Mouse (Mus musculus) liver, postnatal 0 days (tissue): ENCODE data around the gene Krt39.

Source experiments
- CTCF ChIP-seq: sonication (generic); IDR thresholded peaks from 2 replicates; pipeline ENCODE4 v1.5.1; 2016; ENCODE audit warnings: antibody characterized with exemption, low read depth
- EP300 ChIP-seq: IDR thresholded peaks from 2 replicates; pipeline ENCODE4 v1.6.1; 2016; ENCODE audit warnings: antibody characterized with exemption, low read depth, mild to moderate bottlenecking

DNA sequence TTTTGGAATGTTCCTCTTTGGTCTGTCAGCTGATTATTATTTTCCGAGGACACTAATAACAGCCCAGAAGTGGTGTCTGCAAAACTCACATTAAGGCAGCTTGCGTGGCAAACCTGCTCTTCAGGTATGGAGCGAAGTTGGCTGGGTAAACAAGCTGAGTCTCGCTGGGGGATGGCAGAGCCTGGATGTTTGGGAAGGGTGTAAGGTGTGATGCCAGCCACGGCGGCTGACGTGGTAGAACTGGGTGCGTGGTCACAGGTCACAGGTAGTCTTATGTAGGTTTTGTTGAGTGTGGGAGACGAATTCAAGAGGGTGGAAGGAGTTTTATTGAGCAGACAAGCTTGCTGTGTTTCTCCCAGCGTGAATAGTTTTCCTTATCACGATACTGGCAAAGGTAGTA, 52.6 kb downstream of the Krt39 start:
- no peak for TF ChIP-seq EP300
- TF ChIP-seq CTCF = no peak
